Mouse (Mus musculus): ENCODE measurements around the gene Pcbd2. TPM values are rescaled to one million over a fixed set of nuclear protein-coding genes. Genes with fewer than 3 reads are reported as not detected.
A peak's percentile ranks its signal among the peaks of the same experiment; 100 is the strongest.

The Pcbd2 gene
- polyA plus RNA-seq, 1 experiment from 2014 or later, result 34.8 TPM

DNA sequence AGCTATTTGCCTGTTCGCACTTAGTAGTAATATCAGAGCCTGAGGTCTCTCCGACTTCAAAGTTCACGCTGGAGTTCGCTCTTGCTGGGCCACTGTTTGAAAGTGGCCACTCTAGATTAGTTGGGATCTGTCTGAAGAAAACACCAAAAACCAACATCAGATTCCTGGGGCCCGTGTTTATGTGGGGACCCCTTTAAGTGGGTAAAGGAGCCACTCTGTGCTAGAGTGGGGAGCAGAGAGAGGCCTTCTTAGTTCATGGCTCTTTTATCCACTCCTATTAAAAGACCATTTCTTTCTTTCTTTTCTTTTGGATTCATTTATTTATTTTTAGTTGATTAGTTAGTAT lies 12.0 kb upstream of the Pcbd2 start:
- 10% methylated on average over 5 of the region's 5 CpGs for WGBS
- H3K4me1 ChIP-seq, result peaks cover 14% of the 10 kb centered on the region

DNA sequence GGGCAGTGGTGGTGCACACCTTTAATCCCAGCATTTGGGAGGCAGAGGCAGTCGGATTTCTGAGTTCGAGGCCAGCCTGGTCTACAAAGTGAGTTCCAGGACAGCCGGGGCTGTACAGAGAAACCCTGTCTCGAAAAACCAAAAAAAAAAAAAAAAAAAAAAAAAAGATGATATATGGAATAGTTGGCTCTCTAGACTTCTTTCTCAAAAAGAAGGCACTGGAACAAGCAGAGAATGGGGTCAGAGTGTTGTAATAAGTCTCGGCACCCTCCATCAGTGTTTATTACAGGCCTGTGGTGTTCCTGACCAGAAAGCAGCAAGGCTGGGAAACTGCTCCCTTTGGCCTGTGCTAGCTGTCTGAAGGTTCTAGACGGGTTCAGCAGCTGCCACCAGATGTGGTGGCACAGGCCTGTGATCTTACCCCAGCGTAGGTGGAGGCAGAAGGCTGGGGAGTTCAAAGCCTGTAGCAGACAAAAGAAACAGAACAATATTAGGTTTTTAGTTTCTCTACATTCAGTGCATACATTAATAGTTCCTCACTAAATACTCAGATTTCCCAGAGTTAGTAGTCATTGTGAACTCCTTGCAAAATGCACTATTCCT lies 11.2 kb upstream of the Pcbd2 start:
- Histone ChIP-seq H3K27ac (replicated peaks) (no peak overlapping the region), H3K27me3 (ENCODE audit: low read depth, poor library complexity, severe bottlenecking) (no peaks in the 10 kb centered on the region), H3K4me3 (peak overlapping the region; percentile 74; the same call in 1 of the 2 replicates), H3K36me3 (peaks cover 36% of the 10 kb centered on the region), H3K9me3 (replicated peaks) (no peaks in the 10 kb centered on the region), H3K4me1 (peaks cover 14% of the 10 kb centered on the region)
- DNase-seq (ENCODE audit: low spot score), result no peak
- 88% methylated on average over 7 of the region's 7 CpGs for WGBS

More for the DNA sequence above, 12.0 kb upstream of the Pcbd2 start:
- H3K4me3 ChIP-seq, result peak overlapping the region; percentile 74
- peaks cover 28% of the 10 kb centered on the region for H3K36me3 ChIP-seq
- H3K9me3 ChIP-seq (replicated peaks), result no peaks in the 10 kb centered on the region
- DNase-seq (ENCODE audit: low spot score), result no peak
- peak overlapping the region; percentile 95 for H3K27ac ChIP-seq (replicated peaks)
- no peaks in the 10 kb centered on the region for H3K27me3 ChIP-seq (ENCODE audit: low read depth, poor library complexity, severe bottlenecking)

DNA sequence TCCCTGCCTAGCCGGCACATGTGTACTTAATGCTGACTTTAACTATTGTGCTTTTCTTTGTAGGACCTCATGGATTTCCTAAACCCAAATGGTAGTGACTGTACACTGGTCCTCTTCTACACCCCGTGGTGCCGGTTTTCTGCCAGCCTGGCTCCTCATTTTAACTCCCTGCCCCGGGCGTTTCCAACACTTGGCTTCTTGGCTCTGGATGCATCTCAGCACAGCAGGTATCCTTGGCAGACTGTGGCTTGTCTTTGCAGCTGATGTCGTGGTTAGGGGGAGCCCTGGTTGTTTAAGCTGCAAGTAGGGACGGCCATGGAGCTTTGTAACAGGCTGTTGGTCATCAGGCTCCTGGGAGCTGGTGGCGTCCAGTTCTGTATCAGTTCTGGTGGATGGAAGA lies 5.7 kb upstream of the Pcbd2 start:
- Histone ChIP-seq H3K4me1 (no peaks in the 10 kb centered on the region; the same call in 1 of the 2 replicates), H3K36me3 (peaks cover 87% of the 10 kb centered on the region), H3K9me3 (replicated peaks) (no peaks in the 10 kb centered on the region), H3K27me3 (ENCODE audit: low read depth, poor library complexity, severe bottlenecking) (no peaks in the 10 kb centered on the region), H3K27ac (replicated peaks) (no peak overlapping the region), H3K4me3 (no peak overlapping the region)
- DNase-seq (ENCODE audit: low spot score), result no peak
- WGBS, result 78% methylated on average over 8 of the region's 8 CpGs

DNA sequence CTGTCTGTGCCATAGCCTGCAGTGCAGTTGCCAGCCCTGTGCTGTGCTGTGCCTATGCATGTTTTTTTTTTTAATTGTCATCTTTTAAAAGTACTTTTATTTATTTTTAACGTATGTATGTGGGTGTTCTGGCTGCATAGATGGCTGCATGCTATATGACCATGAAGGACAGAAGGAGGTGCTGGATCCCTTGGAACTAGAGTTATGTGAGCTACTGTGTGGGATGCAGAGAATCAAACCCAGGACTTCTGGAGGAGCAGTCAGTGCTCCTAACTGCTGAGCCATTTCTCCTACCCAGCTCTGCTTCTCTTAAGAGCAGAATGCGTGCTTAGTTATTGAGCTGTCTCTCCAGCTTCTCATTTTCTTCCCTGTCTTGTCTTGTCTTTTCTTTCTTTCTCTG lies 5.2 kb upstream of the Pcbd2 start:
- DNase-seq (ENCODE audit: low spot score), result no peak
- Histone ChIP-seq H3K36me3 (peaks cover 87% of the 10 kb centered on the region), H3K4me3 (no peak overlapping the region), H3K27me3 (ENCODE audit: low read depth, poor library complexity, severe bottlenecking) (no peaks in the 10 kb centered on the region), H3K9me3 (replicated peaks) (no peaks in the 10 kb centered on the region), H3K27ac (replicated peaks) (no peak overlapping the region), H3K4me1 (peaks cover 1% of the 10 kb centered on the region; the same call in 1 of the 2 replicates)
- 86% methylated on average over 2 of the region's 2 CpGs for WGBS

GRCm38 (mm10) chr13:55726598-55727119 lies 509 bp upstream of the Pcbd2 start:
- no peaks in the 10 kb centered on the region for H3K9me3 ChIP-seq (replicated peaks)
- H3K27ac ChIP-seq (replicated peaks), result peak overlapping the region; percentile 96
- peaks cover 44% of the 10 kb centered on the region for H3K36me3 ChIP-seq
- H3K27me3 ChIP-seq (ENCODE audit: low read depth, poor library complexity, severe bottlenecking), result no peaks in the 10 kb centered on the region
- peak overlapping the region; percentile 72 for H3K4me3 ChIP-seq
- no peak for DNase-seq (ENCODE audit: low spot score)
- peaks cover 5% of the 10 kb centered on the region; the same call in 1 of the 2 replicates for H3K4me1 ChIP-seq
- 8% methylated on average over 4 of the region's 4 CpGs for WGBS

DNA sequence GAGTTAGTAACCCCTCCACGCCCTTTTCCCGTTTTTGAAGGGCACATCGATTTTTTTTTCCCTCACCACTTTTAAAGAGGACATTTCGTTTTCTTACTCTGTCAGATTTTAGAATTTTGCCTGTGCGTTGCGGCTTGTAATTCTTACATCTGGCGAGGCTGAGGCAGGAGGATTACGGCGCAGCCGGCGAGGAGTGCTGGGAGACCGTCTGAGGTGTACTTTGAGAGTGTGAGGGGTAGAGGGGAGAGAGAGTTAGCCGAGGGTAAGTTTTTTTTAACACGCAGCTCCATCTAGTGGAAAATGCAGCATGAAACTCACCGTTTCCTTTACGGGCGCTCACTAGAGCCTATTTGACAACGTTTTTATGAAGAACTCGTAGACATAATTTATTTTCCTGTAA lies 671 bp downstream of the Pcbd2 start:
- H3K9me3 ChIP-seq (replicated peaks), result no peaks in the 10 kb centered on the region
- DNase-seq (ENCODE audit: low spot score), result peak; percentile 78
- H3K4me1 ChIP-seq, result peaks cover 5% of the 10 kb centered on the region; the same call in 1 of the 2 replicates
- WGBS, result 7% methylated on average over 19 of the region's 19 CpGs
- no peaks in the 10 kb centered on the region for H3K27me3 ChIP-seq (ENCODE audit: low read depth, poor library complexity, severe bottlenecking)
- peaks cover 33% of the 10 kb centered on the region for H3K36me3 ChIP-seq
- peak overlapping the region; percentile 96 for H3K27ac ChIP-seq (replicated peaks)
- peak overlapping the region; percentile 72 for H3K4me3 ChIP-seq

DNA sequence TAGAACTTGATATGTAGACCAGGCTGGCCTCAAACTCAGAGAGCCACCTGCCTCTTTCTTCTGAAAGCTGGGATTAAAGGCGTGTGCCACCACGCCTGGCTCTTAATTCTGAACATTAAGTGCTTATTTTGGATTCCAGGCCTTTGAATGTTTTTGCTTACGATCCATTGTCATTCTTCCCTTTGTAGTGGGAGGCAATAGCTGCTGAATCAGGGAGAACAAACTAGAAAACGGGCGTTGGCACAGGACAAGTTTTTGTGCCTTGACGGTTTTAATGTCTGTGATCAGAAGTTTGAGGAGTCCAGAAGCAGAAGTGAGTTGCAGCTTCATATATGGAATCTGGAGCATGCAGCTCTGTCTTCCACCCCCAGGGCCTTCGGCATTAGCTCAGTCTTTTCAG lies 3.5 kb downstream of the Pcbd2 start:
- no peaks in the 10 kb centered on the region for H3K27me3 ChIP-seq (ENCODE audit: low read depth, poor library complexity, severe bottlenecking)
- H3K27ac ChIP-seq (replicated peaks), result no peak overlapping the region
- no peaks in the 10 kb centered on the region for H3K9me3 ChIP-seq (replicated peaks)
- H3K4me3 ChIP-seq, result no peak overlapping the region
- H3K4me1 ChIP-seq, result peaks cover 5% of the 10 kb centered on the region; the same call in 1 of the 2 replicates
- WGBS, result 88% methylated on average over 7 of the region's 7 CpGs
- DNase-seq (ENCODE audit: low spot score), result no peak
- H3K36me3 ChIP-seq, result peaks cover 6% of the 10 kb centered on the region

DNA sequence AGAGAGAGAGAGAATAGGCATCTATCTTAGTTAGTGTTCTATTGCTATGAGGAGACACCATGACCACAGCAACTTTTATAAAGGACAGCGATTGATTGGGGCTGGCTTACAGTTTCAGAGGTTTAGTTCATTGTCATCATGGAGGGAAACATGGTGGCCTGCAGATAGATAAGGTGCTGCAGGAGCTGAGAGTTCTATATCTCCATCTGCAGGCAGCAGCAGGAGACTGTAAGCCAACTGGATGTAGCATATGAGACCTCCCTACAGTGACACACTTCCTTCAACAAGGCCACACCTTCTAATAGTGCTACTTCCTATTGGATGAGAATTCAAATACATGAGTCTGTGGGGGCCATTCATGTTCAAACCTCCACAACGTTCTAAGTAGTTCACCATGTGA lies 5.0 kb downstream of the Pcbd2 start:
- no peak overlapping the region for H3K4me3 ChIP-seq
- no peak overlapping the region for H3K27ac ChIP-seq (replicated peaks)
- WGBS, result 84% methylated on average over 2 of the region's 2 CpGs
- no peak for DNase-seq (ENCODE audit: low spot score)
- peaks cover 3% of the 10 kb centered on the region; the same call in 1 of the 2 replicates for H3K4me1 ChIP-seq
- no peaks in the 10 kb centered on the region for H3K9me3 ChIP-seq (replicated peaks)
- H3K36me3 ChIP-seq, result no peaks in the 10 kb centered on the region
- H3K27me3 ChIP-seq (ENCODE audit: low read depth, poor library complexity, severe bottlenecking), result no peaks in the 10 kb centered on the region

- no peaks in the 10 kb centered on the region for H3K9me3 ChIP-seq (replicated peaks)
- no peak overlapping the region for H3K27ac ChIP-seq (replicated peaks)
- no peak overlapping the region for H3K4me3 ChIP-seq
- DNase-seq (ENCODE audit: low spot score), result no peak
- no peaks in the 10 kb centered on the region for H3K4me1 ChIP-seq
- 89% methylated on average over 22 of the region's 22 CpGs for WGBS
- no peaks in the 10 kb centered on the region for H3K27me3 ChIP-seq (ENCODE audit: low read depth, poor library complexity, severe bottlenecking)
- H3K36me3 ChIP-seq, result no peaks in the 10 kb centered on the region
Observed at GRCm38 (mm10) chr13:55733628-55734502, 6.7 kb downstream of the Pcbd2 start.

DNA sequence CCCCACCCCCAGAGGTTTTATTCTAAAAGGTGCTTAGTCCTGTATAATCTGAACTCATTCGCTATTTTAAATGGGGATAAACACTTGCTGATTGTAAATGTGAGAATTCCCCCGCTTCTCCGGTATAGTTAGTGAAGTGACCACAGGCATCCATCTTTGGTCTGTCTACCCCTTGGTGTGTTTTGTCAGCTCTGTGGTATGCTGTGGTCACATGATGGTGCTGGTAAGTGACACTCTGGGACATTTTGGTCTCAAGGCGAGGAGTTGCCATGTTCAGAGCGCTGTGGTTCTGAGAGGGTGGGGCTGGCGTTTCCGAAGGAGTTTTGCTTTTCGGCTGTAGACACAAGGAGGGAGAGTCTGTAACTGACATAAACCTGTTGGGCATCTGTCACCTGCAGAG lies 10.7 kb downstream of the Pcbd2 start:
- no peaks in the 10 kb centered on the region for H3K9me3 ChIP-seq (replicated peaks)
- DNase-seq (ENCODE audit: low spot score), result no peak
- H3K27me3 ChIP-seq (ENCODE audit: low read depth, poor library complexity, severe bottlenecking), result no peaks in the 10 kb centered on the region
- 91% methylated on average over 8 of the region's 8 CpGs for WGBS
- no peaks in the 10 kb centered on the region for H3K36me3 ChIP-seq
- H3K4me1 ChIP-seq, result peaks cover 4% of the 10 kb centered on the region; the same call in 1 of the 2 replicates
- no peak overlapping the region for H3K4me3 ChIP-seq
- no peak overlapping the region for H3K27ac ChIP-seq (replicated peaks)

- H3K27me3 ChIP-seq (ENCODE audit: low read depth, poor library complexity, severe bottlenecking), result no peaks in the 10 kb centered on the region
- H3K9me3 ChIP-seq (replicated peaks), result no peaks in the 10 kb centered on the region
- no peak overlapping the region for H3K27ac ChIP-seq (replicated peaks)
- H3K36me3 ChIP-seq, result no peaks in the 10 kb centered on the region
- no peak for DNase-seq (ENCODE audit: low spot score)
- H3K4me3 ChIP-seq, result no peak overlapping the region
- 76% methylated on average over 8 of the region's 8 CpGs for WGBS
- peaks cover 4% of the 10 kb centered on the region; the same call in 1 of the 2 replicates for H3K4me1 ChIP-seq
Observed at GRCm38 (mm10) chr13:55742306-55742705, 15.1 kb downstream of the Pcbd2 start.

DNA sequence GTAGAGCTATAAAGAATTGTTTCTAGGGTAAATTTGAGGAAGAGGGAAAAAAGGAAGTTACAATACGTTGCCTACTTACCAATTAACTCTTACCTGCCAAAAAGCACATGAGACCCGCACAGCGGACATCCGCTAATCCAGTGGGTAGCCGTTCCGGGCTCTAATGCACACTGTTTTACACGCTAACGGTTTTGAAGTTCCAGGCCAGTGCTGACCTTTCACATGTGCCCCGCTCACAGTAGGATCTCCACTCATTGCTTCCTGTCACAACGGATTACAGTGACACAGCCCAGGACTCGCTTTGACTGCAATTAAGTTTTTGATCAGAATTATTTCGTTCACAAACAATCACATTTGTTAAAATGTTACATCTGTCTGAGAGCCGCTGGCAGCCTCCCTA lies 27.2 kb downstream of the Pcbd2 start:
- no peak overlapping the region for H3K4me3 ChIP-seq
- WGBS, result 86% methylated on average over 13 of the region's 13 CpGs
- H3K4me1 ChIP-seq, result peaks cover 20% of the 10 kb centered on the region
- no peak overlapping the region for H3K27ac ChIP-seq (replicated peaks)
- DNase-seq (ENCODE audit: low spot score), result no peak
- H3K9me3 ChIP-seq (replicated peaks), result no peaks in the 10 kb centered on the region
- no peaks in the 10 kb centered on the region for H3K36me3 ChIP-seq
- no peaks in the 10 kb centered on the region for H3K27me3 ChIP-seq (ENCODE audit: low read depth, poor library complexity, severe bottlenecking)

GRCm38 (mm10) chr13:55756789-55757188 lies 29.6 kb downstream of the Pcbd2 start:
- peaks cover 25% of the 10 kb centered on the region for H3K4me1 ChIP-seq
- H3K27ac ChIP-seq (replicated peaks), result peak overlapping the region; percentile 67
- no peak for DNase-seq (ENCODE audit: low spot score)
- 40% methylated on average over 8 of the region's 8 CpGs for WGBS
- no peaks in the 10 kb centered on the region for H3K9me3 ChIP-seq (replicated peaks)
- no peaks in the 10 kb centered on the region for H3K27me3 ChIP-seq (ENCODE audit: low read depth, poor library complexity, severe bottlenecking)
- H3K36me3 ChIP-seq, result no peaks in the 10 kb centered on the region
- no peak overlapping the region for H3K4me3 ChIP-seq
